Mouse (Mus musculus) heart, embryonic 10.5 days (tissue): Measurements from ENCODE around the gene Slc7a15. TPM values are rescaled to one million over a fixed set of nuclear protein-coding genes. Genes with fewer than 3 reads are reported as not detected.
A peak's percentile ranks its signal among the peaks of the same experiment; 100 is the strongest.

ENCODE experiments used
- DNase-seq: peaks from one replicate; pipeline ENCODE4 v3.0.0-alpha.2; 2017; ENCODE audit warnings: low spot score
- H3K27ac ChIP-seq: fragments of 300-500 bp; sonication (generic); 2 replicates; pipeline ENCODE4 v1.5.1; 2016; ENCODE audit warnings: mild to moderate bottlenecking
- H3K27me3 ChIP-seq: fragments of 300-500 bp; sonication (generic); 2 replicates; pipeline ENCODE4 v1.6.1; 2016; ENCODE audit warnings: mild to moderate bottlenecking; ENCODE audit not compliant: poor library complexity, insufficient read depth, severe bottlenecking
- H3K36me3 ChIP-seq: fragments of 300-500 bp; sonication (generic); 2 replicates; pipeline ENCODE4 v1.6.1; 2016; ENCODE audit warnings: mild to moderate bottlenecking, moderate library complexity
- H3K4me1 ChIP-seq: fragments of 300-500 bp; sonication (generic); 2 replicates; pipeline ENCODE4 v1.6.1; 2016; ENCODE audit warnings: mild to moderate bottlenecking
- H3K4me3 ChIP-seq: fragments of 300-500 bp; sonication (generic); 2 replicates; pipeline ENCODE4 v1.5.1; 2016; ENCODE audit warnings: mild to moderate bottlenecking, moderate library complexity
- H3K9me3 ChIP-seq: fragments of 300-500 bp; sonication (generic); 2 replicates; pipeline ENCODE4 v1.6.1; 2016; ENCODE audit warnings: mild to moderate bottlenecking, moderate library complexity
- WGBS: fragments of 180-500 bp; shearing (Covaris S2); methylation state at CpG from one replicate; pipeline ENCODE4 v1.1.7; 2016; 5-methylcytosine and 5-hydroxymethylcytosine counted together
- polyA plus RNA-seq: library from polyadenylated mRNA; unstranded; fragments of >200 nt; fragmentation: Nextera tagmentation; extraction: Ambion mirVana; gene quantifications from 2 replicates; pipeline ENCODE4 v1.2.1, GENCODE M21; 2016

The Slc7a15 gene
- polyA plus RNA-seq, 1 experiment from 2014 or later: not detected

DNA sequence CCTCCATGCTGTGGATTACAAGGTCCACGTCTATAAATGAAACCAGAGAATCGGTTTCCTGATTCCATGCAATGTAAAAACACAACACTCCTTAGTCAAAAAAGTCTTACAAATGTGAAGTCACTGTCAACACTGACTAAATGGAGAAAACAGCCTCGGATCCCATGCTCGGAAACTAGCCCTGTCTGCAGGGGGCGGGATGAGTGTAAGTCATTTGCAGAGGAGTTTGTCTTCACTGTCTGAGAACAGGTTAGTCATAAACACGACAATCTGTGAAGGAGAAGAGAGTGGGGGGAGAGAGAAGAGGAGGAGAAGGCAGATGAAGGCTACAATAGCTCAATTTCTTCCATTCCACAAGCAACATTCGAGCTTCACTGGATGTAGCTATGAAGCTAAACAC lies 113.6 kb downstream of the Slc7a15 start:
- no peak for DNase-seq
- H3K9me3 ChIP-seq: no peaks in the 10 kb centered on the region
- H3K27me3 ChIP-seq: no peaks in the 10 kb centered on the region
- H3K4me3 ChIP-seq: no peak overlapping the region
- no peak overlapping the region for H3K27ac ChIP-seq
- no peaks in the 10 kb centered on the region for H3K36me3 ChIP-seq
- peaks cover 6% of the 10 kb centered on the region; the same call in 1 of the 2 replicates for H3K4me1 ChIP-seq
- 75% methylated on average over 7 of the region's 7 CpGs for WGBS

DNA sequence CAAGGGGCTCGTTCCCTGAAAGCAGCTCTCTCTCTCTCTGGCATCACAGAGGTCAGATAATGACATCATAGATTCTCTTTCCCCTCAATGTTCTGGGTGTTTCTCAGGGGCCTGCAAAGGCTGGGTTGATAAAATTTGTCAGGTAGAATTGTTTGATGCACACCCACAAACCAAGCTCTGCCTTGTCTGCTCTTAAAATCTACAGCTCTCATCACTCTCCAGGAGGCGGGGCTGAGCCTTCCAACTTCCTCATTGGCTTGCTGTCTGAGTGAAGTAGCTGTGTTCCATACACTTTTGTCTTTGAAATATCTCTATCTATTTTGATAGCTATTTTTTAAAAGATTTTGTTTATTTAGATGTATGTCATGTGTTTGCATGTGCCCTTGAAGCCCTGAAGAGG lies 116.7 kb downstream of the Slc7a15 start:
- Histone ChIP-seq H3K27ac (0 out of 2 replicates have a peak overlapping the region, but pooled peaks have one; percentile 52), H3K27me3 (no peaks in the 10 kb centered on the region), H3K4me1 (peaks cover 8% of the 10 kb centered on the region; the same call in 1 of the 2 replicates), H3K4me3 (no peak overlapping the region), H3K9me3 (no peaks in the 10 kb centered on the region), H3K36me3 (no peaks in the 10 kb centered on the region)
- no peak for DNase-seq
- 71% methylated on average over 2 of the region's 2 CpGs for WGBS

Other genes starting within 250 kb of the Slc7a15 start
- gene Rhob, start 99.1 kb downstream of the Slc7a15 start, polyA plus RNA-seq: 33.7 and 42.1 TPM in 2 replicates
- gene Pum2, start 75.1 kb upstream of the Slc7a15 start, polyA plus RNA-seq: 37.3 and 42.5 TPM in 2 replicates
- gene Sdc1, start 172.3 kb upstream of the Slc7a15 start, polyA plus RNA-seq: 44.5 and 75.8 TPM in 2 replicates